Mouse (Mus musculus) heart, embryonic 15.5 days (tissue): ENCODE results near the gene Cavin1. TPM values are rescaled to one million over a fixed set of nuclear protein-coding genes. Genes with fewer than 3 reads are reported as not detected.
A peak's percentile ranks its signal among the peaks of the same experiment; 100 is the strongest.

Source experiments
- ATAC-seq: fragments of 200-750 bp; cut with Nextera tagmentation; replicated peaks from 2 replicates; pipeline ENCODE4 v1.8.0; 2017; ENCODE audit warnings: low read depth, moderate TSS enrichment; ENCODE audit not compliant: insufficient number of reproducible peaks, insufficient read depth, low FRiP score
- H3K27ac ChIP-seq: fragments of 300-500 bp; sonication (generic); 2 replicates; pipeline ENCODE4 v1.5.1; 2015; ENCODE audit warnings: mild to moderate bottlenecking, inconsistent platforms
- H3K27me3 ChIP-seq: fragments of 300-500 bp; sonication (generic); 2 replicates; pipeline ENCODE4 v1.6.1; 2015; ENCODE audit warnings: inconsistent platforms
- H3K36me3 ChIP-seq: fragments of 300-500 bp; sonication (generic); 2 replicates; pipeline ENCODE4 v1.6.1; 2015; ENCODE audit warnings: mild to moderate bottlenecking, inconsistent platforms
- H3K4me1 ChIP-seq: fragments of 300-500 bp; sonication (generic); replicated peaks from 2 replicates; pipeline ENCODE4 v1.6.1; 2015; ENCODE audit warnings: inconsistent platforms
- H3K4me2 ChIP-seq: fragments of 300-500 bp; sonication (generic); 2 replicates; pipeline ENCODE4 v1.6.1; 2015; ENCODE audit warnings: inconsistent platforms, mild to moderate bottlenecking, moderate library complexity
- H3K4me3 ChIP-seq: fragments of 300-500 bp; sonication (generic); 2 replicates; pipeline ENCODE4 v1.5.1; 2015; ENCODE audit warnings: mild to moderate bottlenecking, inconsistent platforms
- H3K9ac ChIP-seq: fragments of 300-500 bp; sonication (generic); 2 replicates; pipeline ENCODE4 v1.6.1; 2015; ENCODE audit warnings: mild to moderate bottlenecking, inconsistent platforms
- H3K9me3 ChIP-seq: fragments of 300-500 bp; sonication (generic); replicated peaks from 2 replicates; pipeline ENCODE4 v1.6.1; 2016; ENCODE audit warnings: inconsistent platforms
- WGBS: fragments of 180-500 bp; shearing (Covaris S2); methylation state at CpG from one replicate; pipeline ENCODE4 v1.1.7; 2015; ENCODE audit warnings: mixed read lengths; 5-methylcytosine and 5-hydroxymethylcytosine counted together
- polyA plus RNA-seq: library from polyadenylated mRNA; unstranded; fragments of >200 nt; fragmentation: Nextera tagmentation; extraction: Ambion mirVana; gene quantifications from 2 replicates; pipeline ENCODE4 v1.2.1, GENCODE M21; 2015

The Cavin1 gene
- polyA plus RNA-seq, 1 experiment from 2014 or later: 457 TPM

- H3K9ac ChIP-seq: no peak overlapping the region
- H3K4me2 ChIP-seq: no peak overlapping the region
- no peak overlapping the region for H3K4me3 ChIP-seq
- no peaks in the 10 kb centered on the region for H3K27me3 ChIP-seq
- peaks cover 13% of the 10 kb centered on the region for H3K4me1 ChIP-seq
- H3K27ac ChIP-seq: no peak overlapping the region
- ATAC-seq: no peak
- H3K9me3 ChIP-seq: no peaks in the 10 kb centered on the region
- H3K36me3 ChIP-seq: peaks cover 6% of the 10 kb centered on the region; the same call in 1 of the 2 replicates
- 78% methylated on average over 7 of the region's 7 CpGs for WGBS
Observed at GRCm38 (mm10) chr11:100930611-100931010, 40.1 kb downstream of the Cavin1 start.

- Histone ChIP-seq H3K9ac (no peak overlapping the region), H3K9me3 (no peaks in the 10 kb centered on the region), H3K27me3 (no peaks in the 10 kb centered on the region), H3K4me3 (no peak overlapping the region), H3K4me2 (no peak overlapping the region), H3K36me3 (peaks cover 6% of the 10 kb centered on the region; the same call in 1 of the 2 replicates), H3K27ac (no peak overlapping the region), H3K4me1 (peaks cover 11% of the 10 kb centered on the region)
- ATAC-seq: no peak
- WGBS: 66% methylated on average over 3 of the region's 3 CpGs
Observed at GRCm38 (mm10) chr11:100927386-100927785, 43.3 kb downstream of the Cavin1 start.

GRCm38 (mm10) chr11:100924386-100924919, 46.2 kb downstream of the Cavin1 start:
- Histone ChIP-seq H3K4me1 (peaks cover 5% of the 10 kb centered on the region; the same call in 1 of the 2 replicates), H3K36me3 (no peaks in the 10 kb centered on the region), H3K9ac (no peak overlapping the region), H3K27ac (no peak overlapping the region), H3K4me3 (no peak overlapping the region), H3K9me3 (no peaks in the 10 kb centered on the region), H3K4me2 (no peak overlapping the region), H3K27me3 (no peaks in the 10 kb centered on the region)
- 94% methylated on average over 1 of the region's 1 CpGs for WGBS
- ATAC-seq: no peak

GRCm38 (mm10) chr11:100920887-100921624, 49.6 kb downstream of the Cavin1 start:
- no peak overlapping the region for H3K4me3 ChIP-seq
- H3K36me3 ChIP-seq: peaks cover 7% of the 10 kb centered on the region
- WGBS: 85% methylated on average over 4 of the region's 4 CpGs
- H3K4me1 ChIP-seq: peaks cover 5% of the 10 kb centered on the region; the same call in 1 of the 2 replicates
- H3K27me3 ChIP-seq: no peaks in the 10 kb centered on the region
- no peaks in the 10 kb centered on the region for H3K9me3 ChIP-seq
- ATAC-seq: no peak
- no peak overlapping the region for H3K9ac ChIP-seq
- H3K27ac ChIP-seq: no peak overlapping the region
- H3K4me2 ChIP-seq: no peak overlapping the region

- Histone ChIP-seq H3K4me1 (peaks cover 6% of the 10 kb centered on the region), H3K4me2 (no peak overlapping the region), H3K27me3 (no peaks in the 10 kb centered on the region), H3K9me3 (no peaks in the 10 kb centered on the region), H3K27ac (no peak overlapping the region), H3K4me3 (no peak overlapping the region), H3K36me3 (peaks cover 7% of the 10 kb centered on the region), H3K9ac (no peak overlapping the region)
- no peak for ATAC-seq
- WGBS: 87% methylated on average over 5 of the region's 5 CpGs
Observed at GRCm38 (mm10) chr11:100918007-100918406, 52.7 kb downstream of the Cavin1 start.

- Histone ChIP-seq H3K27me3 (no peaks in the 10 kb centered on the region), H3K4me1 (peaks cover 11% of the 10 kb centered on the region), H3K36me3 (peaks cover 7% of the 10 kb centered on the region), H3K4me3 (no peak overlapping the region), H3K9ac (no peak overlapping the region), H3K27ac (no peak overlapping the region), H3K4me2 (no peak overlapping the region), H3K9me3 (no peaks in the 10 kb centered on the region)
- ATAC-seq: no peak
- 94% methylated on average over 4 of the region's 4 CpGs for WGBS
Observed at GRCm38 (mm10) chr11:100916432-100916971, 54.2 kb downstream of the Cavin1 start.

GRCm38 (mm10) chr11:100915063-100915462, 55.6 kb downstream of the Cavin1 start:
- ATAC-seq: no peak
- 71% methylated on average over 3 of the region's 3 CpGs for WGBS
- no peak overlapping the region for H3K27ac ChIP-seq
- no peaks in the 10 kb centered on the region for H3K27me3 ChIP-seq
- H3K9ac ChIP-seq: no peak overlapping the region
- peaks cover 7% of the 10 kb centered on the region for H3K36me3 ChIP-seq
- H3K4me1 ChIP-seq: peaks cover 11% of the 10 kb centered on the region
- no peak overlapping the region for H3K4me3 ChIP-seq
- no peaks in the 10 kb centered on the region for H3K9me3 ChIP-seq
- no peak overlapping the region for H3K4me2 ChIP-seq

GRCm38 (mm10) chr11:100914415-100914814, 56.3 kb downstream of the Cavin1 start:
- Histone ChIP-seq H3K36me3 (peaks cover 13% of the 10 kb centered on the region), H3K27me3 (no peaks in the 10 kb centered on the region), H3K4me1 (peaks cover 11% of the 10 kb centered on the region), H3K4me3 (no peak overlapping the region), H3K9ac (no peak overlapping the region), H3K9me3 (no peaks in the 10 kb centered on the region), H3K4me2 (no peak overlapping the region), H3K27ac (no peak overlapping the region)
- no peak for ATAC-seq
- WGBS: 74% methylated on average over 5 of the region's 5 CpGs

GRCm38 (mm10) chr11:100912401-100913155, 58.1 kb downstream of the Cavin1 start:
- no peaks in the 10 kb centered on the region for H3K9me3 ChIP-seq
- ATAC-seq: peak; percentile 87
- H3K9ac ChIP-seq: no peak overlapping the region
- H3K36me3 ChIP-seq: peaks cover 20% of the 10 kb centered on the region
- peaks cover 11% of the 10 kb centered on the region for H3K4me1 ChIP-seq
- H3K27ac ChIP-seq: peak overlapping the region; percentile 87
- H3K4me2 ChIP-seq: peak overlapping the region; percentile 12
- H3K27me3 ChIP-seq: no peaks in the 10 kb centered on the region
- no peak overlapping the region for H3K4me3 ChIP-seq
- 41% methylated on average over 17 of the region's 17 CpGs for WGBS

- H3K27me3 ChIP-seq: no peaks in the 10 kb centered on the region
- no peak overlapping the region for H3K9ac ChIP-seq
- no peak overlapping the region for H3K4me3 ChIP-seq
- H3K4me2 ChIP-seq: no peak overlapping the region
- ATAC-seq: no peak
- H3K4me1 ChIP-seq: peaks cover 10% of the 10 kb centered on the region
- no peaks in the 10 kb centered on the region for H3K9me3 ChIP-seq
- no peak overlapping the region for H3K27ac ChIP-seq
- peaks cover 52% of the 10 kb centered on the region for H3K36me3 ChIP-seq
- WGBS: 88% methylated on average over 9 of the region's 9 CpGs
Observed at GRCm38 (mm10) chr11:100908567-100908966, 62.1 kb downstream of the Cavin1 start.

- Histone ChIP-seq H3K27me3 (no peaks in the 10 kb centered on the region), H3K9ac (no peak overlapping the region), H3K4me1 (peaks cover 7% of the 10 kb centered on the region), H3K4me2 (no peak overlapping the region), H3K27ac (no peak overlapping the region), H3K4me3 (no peak overlapping the region), H3K9me3 (no peaks in the 10 kb centered on the region), H3K36me3 (peaks cover 57% of the 10 kb centered on the region)
- no peak for ATAC-seq
- 77% methylated on average over 2 of the region's 2 CpGs for WGBS
Observed at GRCm38 (mm10) chr11:100908112-100908511, 62.6 kb downstream of the Cavin1 start.
